Mouse (Mus musculus) liver, adult 2 months (tissue): Measurements from ENCODE around the gene Trdn. TPM values are rescaled to one million over a fixed set of nuclear protein-coding genes. Genes with fewer than 3 reads are reported as not detected.
A peak's percentile ranks its signal among the peaks of the same experiment; 100 is the strongest.

Experiments
- DNase-seq: peaks from one replicate; pipeline ENCODE4 v3.0.0-alpha.2; 2011; ENCODE audit warnings: low read depth, low spot score; ENCODE audit errors: extremely low read depth
- H3K27ac ChIP-seq: fragments of 200-500 bp; replicated peaks from 2 replicates; pipeline ENCODE4 v1.5.1; 2012; ENCODE audit warnings: low read depth, mild to moderate bottlenecking, control low read depth, inconsistent platforms, low read length; ENCODE audit not compliant: insufficient read depth
- H3K27me3 ChIP-seq: fragments of 200-500 bp; 2 replicates; pipeline ENCODE4 v1.6.1; 2012; ENCODE audit warnings: mild to moderate bottlenecking, moderate library complexity, low read length, inconsistent platforms; ENCODE audit not compliant: control insufficient read depth, insufficient read depth
- H3K36me3 ChIP-seq: fragments of 200-500 bp; 2 replicates; pipeline ENCODE4 v1.6.1; 2012; ENCODE audit warnings: low read length, inconsistent platforms; ENCODE audit not compliant: control insufficient read depth, insufficient read depth
- H3K4me1 ChIP-seq: fragments of 200-500 bp; 2 replicates; pipeline ENCODE4 v1.6.1; 2011; ENCODE audit warnings: low read length; ENCODE audit not compliant: control insufficient read depth, insufficient read depth
- H3K4me3 ChIP-seq: fragments of 200-500 bp; 2 replicates; pipeline ENCODE4 v1.5.1; 2011; ENCODE audit warnings: low read depth, mild to moderate bottlenecking, control low read depth, low read length, moderate library complexity; ENCODE audit not compliant: insufficient read depth
- H3K79me2 ChIP-seq: fragments of 200-500 bp; 2 replicates; pipeline ENCODE4 v1.6.1; 2012; ENCODE audit warnings: inconsistent platforms, mild to moderate bottlenecking, low read length, moderate library complexity; ENCODE audit not compliant: control insufficient read depth, insufficient read depth
- H3K9ac ChIP-seq: fragments of 200-500 bp; 2 replicates; pipeline ENCODE4 v1.6.1; 2012; ENCODE audit warnings: low read depth, mild to moderate bottlenecking, control low read depth, inconsistent platforms, low read length
- CTCF ChIP-seq: fragments of 200-500 bp; IDR thresholded peaks from 2 replicates; pipeline ENCODE4 v1.5.1; 2011; ENCODE audit warnings: low read depth, low read length, control low read depth
- POLR2A ChIP-seq: fragments of 200-500 bp; IDR thresholded peaks from 2 replicates; pipeline ENCODE4 v1.6.1; 2011; ENCODE audit warnings: low read length, control low read depth; ENCODE audit not compliant: insufficient read depth; ENCODE audit errors: extremely low read depth
- WGBS: fragments of 180-500 bp; shearing (Covaris S2); methylation state at CpG from one replicate; pipeline ENCODE4 v1.1.7; 2018; 5-methylcytosine and 5-hydroxymethylcytosine counted together
- polyA plus RNA-seq: library from polyadenylated mRNA; depleted of rRNA; stranded (reverse); fragments of >200 nt; gene quantifications from 2 replicates; pipeline ENCODE4 v1.2.3, GENCODE M21; 2012; rRNA removed
- total RNA-seq: library from RNA; depleted of rRNA; stranded (reverse); fragments of >200 nt; gene quantifications from 2 replicates; pipeline ENCODE4 v1.2.3, GENCODE M21; 2014; rRNA removed

Gene Trdn
- total RNA-seq (0.18 TPM in 1 of 2 replicates, not detected in the other), polyA plus RNA-seq (not detected in 2 replicates)

GRCm38 (mm10) chr10:33080254-33080653 is at the start of gene Trdn:
TSS of gene Trdn (plus strand) at chr10:33080554.
- H3K4me3 ChIP-seq: no peak within 1 kb of the TSS
- TF ChIP-seq POLR2A (no peak), CTCF (no peak)
- no peak for DNase-seq
- no peaks in the 10 kb centered on the region for H3K36me3 ChIP-seq
- no peak within 1 kb of the TSS for H3K27ac ChIP-seq
- H3K79me2 ChIP-seq: no peaks in the 10 kb centered on the region
- WGBS: 77% methylated on average over 1 of the region's 1 CpGs
- no peaks in the 10 kb centered on the region for H3K27me3 ChIP-seq
- H3K4me1 ChIP-seq: no peaks in the 10 kb centered on the region
- no peak within 1 kb of the TSS for H3K9ac ChIP-seq

GRCm38 (mm10) chr10:33060771-33061170 is 19.6 kb upstream of the Trdn start:
- Histone ChIP-seq H3K79me2 (no peaks in the 10 kb centered on the region), H3K4me1 (no peaks in the 10 kb centered on the region), H3K4me3 (no peak overlapping the region), H3K9ac (no peak overlapping the region), H3K27me3 (no peaks in the 10 kb centered on the region), H3K27ac (no peak overlapping the region), H3K36me3 (no peaks in the 10 kb centered on the region)
- TF ChIP-seq POLR2A (no peak), CTCF (no peak)
- DNase-seq: peak; percentile 4
- WGBS: 67% methylated on average over 1 of the region's 1 CpGs

- no peak overlapping the region for H3K27ac ChIP-seq
- TF ChIP-seq POLR2A: no peak
- no peak for TF ChIP-seq CTCF
- H3K36me3 ChIP-seq: no peaks in the 10 kb centered on the region
- WGBS: 86% methylated on average over 1 of the region's 1 CpGs
- no peak overlapping the region for H3K4me3 ChIP-seq
- no peaks in the 10 kb centered on the region for H3K27me3 ChIP-seq
- no peak overlapping the region for H3K9ac ChIP-seq
- H3K4me1 ChIP-seq: no peaks in the 10 kb centered on the region
- H3K79me2 ChIP-seq: no peaks in the 10 kb centered on the region
- DNase-seq: no peak
These were observed 14.8 kb upstream of the Trdn start for GRCm38 (mm10) chr10:33065566-33065965.

DNA sequence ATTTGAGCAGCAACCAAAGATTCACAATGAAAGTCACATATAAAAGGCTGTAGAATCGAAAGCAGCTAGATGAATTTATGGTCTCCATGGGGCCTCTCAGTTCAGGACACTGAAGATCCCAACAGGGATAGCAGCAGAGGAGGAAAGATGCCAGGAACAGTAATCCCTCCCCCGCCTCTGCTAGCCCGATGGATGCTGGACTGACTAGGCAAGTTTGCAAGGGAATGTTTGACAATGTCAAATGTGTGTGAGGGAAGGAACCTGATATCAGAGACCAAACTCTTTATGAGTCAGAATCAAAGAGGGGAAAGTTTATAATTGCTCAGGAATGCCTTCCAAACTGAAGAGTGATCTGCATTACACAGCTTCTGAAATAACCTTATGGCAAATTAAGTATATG is 7.2 kb upstream of the Trdn start:
- WGBS: 67% methylated on average over 3 of the region's 3 CpGs
- no peak overlapping the region for H3K9ac ChIP-seq
- no peaks in the 10 kb centered on the region for H3K36me3 ChIP-seq
- no peaks in the 10 kb centered on the region for H3K79me2 ChIP-seq
- DNase-seq: no peak
- no peak for TF ChIP-seq POLR2A
- no peak for TF ChIP-seq CTCF
- no peak overlapping the region for H3K27ac ChIP-seq
- no peaks in the 10 kb centered on the region for H3K4me1 ChIP-seq
- H3K4me3 ChIP-seq: no peak overlapping the region
- H3K27me3 ChIP-seq: no peaks in the 10 kb centered on the region

- H3K9ac ChIP-seq: no peak overlapping the region
- DNase-seq: no peak
- H3K27me3 ChIP-seq: no peaks in the 10 kb centered on the region
- WGBS: 48% methylated on average over 2 of the region's 2 CpGs
- H3K4me1 ChIP-seq: no peaks in the 10 kb centered on the region
- H3K27ac ChIP-seq: no peak overlapping the region
- H3K79me2 ChIP-seq: no peaks in the 10 kb centered on the region
- no peaks in the 10 kb centered on the region for H3K36me3 ChIP-seq
- no peak for TF ChIP-seq POLR2A
- no peak for TF ChIP-seq CTCF
- H3K4me3 ChIP-seq: no peak overlapping the region
These were observed 1.9 kb downstream of the Trdn start for GRCm38 (mm10) chr10:33082151-33082844.

GRCm38 (mm10) chr10:33082961-33083626 is 2.7 kb downstream of the Trdn start:
- Histone ChIP-seq H3K4me1 (no peaks in the 10 kb centered on the region), H3K36me3 (no peaks in the 10 kb centered on the region), H3K27me3 (no peaks in the 10 kb centered on the region), H3K4me3 (no peak overlapping the region), H3K79me2 (no peaks in the 10 kb centered on the region), H3K27ac (no peak overlapping the region), H3K9ac (no peak overlapping the region)
- WGBS: 81% methylated on average over 1 of the region's 1 CpGs
- DNase-seq: no peak
- TF ChIP-seq POLR2A (no peak), CTCF (no peak)
